Mouse (Mus musculus): ENCODE data around the gene 1700010I14Rik. TPM values are rescaled to one million over a fixed set of nuclear protein-coding genes. Genes with fewer than 3 reads are reported as not detected.

The 1700010I14Rik gene
- 2.8 and 3.1 TPM in 2 replicates for polyA plus RNA-seq (2016; fragmentation: Nextera tagmentation; extraction: Ambion mirVana)

DNA sequence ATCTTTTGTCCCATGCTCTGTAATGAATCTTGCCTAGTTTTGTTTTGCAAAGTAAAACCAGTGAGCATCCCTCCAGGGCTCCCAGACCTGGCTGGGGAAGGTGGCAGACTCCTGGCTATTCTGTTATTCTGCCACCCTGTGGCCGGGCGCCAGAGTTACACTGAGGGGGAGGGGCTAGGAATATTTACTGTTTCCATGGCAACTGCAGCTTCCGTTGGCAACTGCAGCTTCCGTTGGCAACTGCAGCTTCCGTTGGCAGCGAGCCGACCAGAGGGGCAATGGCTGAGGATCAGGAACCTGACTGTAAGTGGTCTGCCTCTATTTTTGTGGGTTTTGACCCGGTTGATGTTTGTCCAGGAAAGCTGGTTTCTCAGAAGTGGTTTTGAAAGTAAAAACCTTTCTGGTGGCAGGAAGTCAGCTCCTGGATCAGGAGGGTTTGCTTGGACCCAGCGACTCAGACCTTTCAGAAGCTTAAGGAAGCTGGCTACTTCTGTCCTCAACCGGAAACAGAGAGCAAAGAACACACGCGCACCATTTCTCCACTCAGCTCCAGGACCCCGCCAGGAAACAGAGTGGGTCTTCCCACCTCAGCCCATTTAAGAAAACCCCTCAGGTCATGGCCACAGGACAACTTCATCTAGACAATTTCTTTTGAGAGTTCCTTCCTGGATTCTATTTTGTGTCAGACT lies at the start of gene 1700010I14Rik:
1700010I14Rik (plus strand) TSS at position 215 of the 689 bp plus-strand sequence.
- Histone ChIP-seq H3K4me1 (peaks cover 15% of the 10 kb centered on the region), H3K27me3 (ENCODE audit: poor library complexity, severe bottlenecking) (no peaks in the 10 kb centered on the region), H3K4me3 (peak within 1 kb of the TSS; percentile 59), H3K36me3 (replicated peaks) (peaks cover 13% of the 10 kb centered on the region), H3K27ac (peak within 1 kb of the TSS; percentile 77), H3K9me3 (no peaks in the 10 kb centered on the region)
- peak; percentile 78 for DNase-seq (ENCODE audit: extremely low spot score, low spot score)
- 9% methylated on average over 13 of the region's 13 CpGs for WGBS

GRCm38 (mm10) chr17:8951588-8951987 lies 36.5 kb upstream of the 1700010I14Rik start:
- Histone ChIP-seq H3K4me1 (peaks cover 12% of the 10 kb centered on the region), H3K27me3 (ENCODE audit: poor library complexity, severe bottlenecking) (no peaks in the 10 kb centered on the region), H3K4me3 (no peak overlapping the region), H3K27ac (no peak overlapping the region), H3K9me3 (no peaks in the 10 kb centered on the region), H3K36me3 (replicated peaks) (peaks cover 19% of the 10 kb centered on the region)
- no peak for DNase-seq (ENCODE audit: extremely low spot score, low spot score)
- WGBS, result 71% methylated on average over 5 of the region's 5 CpGs

DNA sequence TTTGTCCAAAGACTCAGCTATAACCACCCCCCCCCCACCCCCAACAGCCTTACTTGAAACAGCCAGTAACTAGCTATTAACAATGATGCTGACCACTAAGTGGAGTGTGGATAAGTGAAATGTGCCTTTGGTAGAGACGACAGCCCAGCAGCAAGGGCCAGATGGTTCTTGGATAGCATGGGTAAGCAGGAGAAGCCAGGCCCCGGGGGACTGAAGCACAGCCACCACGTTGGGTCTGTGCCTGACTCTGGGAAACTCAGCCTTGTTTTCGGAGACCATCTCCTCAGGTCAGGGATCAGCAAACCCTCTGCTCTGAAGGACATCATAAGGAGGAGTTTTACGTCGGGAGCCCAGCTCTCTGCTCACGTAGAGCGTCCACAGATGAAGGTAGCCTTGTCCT lies 35.2 kb upstream of the 1700010I14Rik start:
- 91% methylated on average over 8 of the region's 8 CpGs for WGBS
- H3K9me3 ChIP-seq, result no peaks in the 10 kb centered on the region
- H3K27me3 ChIP-seq (ENCODE audit: poor library complexity, severe bottlenecking), result no peaks in the 10 kb centered on the region
- peaks cover 19% of the 10 kb centered on the region for H3K36me3 ChIP-seq (replicated peaks)
- H3K27ac ChIP-seq, result no peak overlapping the region
- no peak for DNase-seq (ENCODE audit: extremely low spot score, low spot score)
- peaks cover 17% of the 10 kb centered on the region for H3K4me1 ChIP-seq
- H3K4me3 ChIP-seq, result no peak overlapping the region

GRCm38 (mm10) chr17:8958125-8958524 lies 30.0 kb upstream of the 1700010I14Rik start:
- H3K4me1 ChIP-seq, result peaks cover 20% of the 10 kb centered on the region
- no peak overlapping the region for H3K27ac ChIP-seq
- no peak overlapping the region for H3K4me3 ChIP-seq
- no peaks in the 10 kb centered on the region for H3K27me3 ChIP-seq (ENCODE audit: poor library complexity, severe bottlenecking)
- no peaks in the 10 kb centered on the region for H3K9me3 ChIP-seq
- DNase-seq (ENCODE audit: extremely low spot score, low spot score), result no peak
- H3K36me3 ChIP-seq (replicated peaks), result 0 out of 2 replicates have a peak, but pooled peaks cover 2% of the 10 kb centered on the region
- WGBS, result 92% methylated on average over 6 of the region's 6 CpGs

- no peak for DNase-seq (ENCODE audit: extremely low spot score, low spot score)
- no peaks in the 10 kb centered on the region for H3K9me3 ChIP-seq
- H3K4me3 ChIP-seq, result no peak overlapping the region
- peaks cover 20% of the 10 kb centered on the region for H3K4me1 ChIP-seq
- H3K27me3 ChIP-seq (ENCODE audit: poor library complexity, severe bottlenecking), result no peaks in the 10 kb centered on the region
- no peak overlapping the region for H3K27ac ChIP-seq
- WGBS, result 93% methylated on average over 4 of the region's 4 CpGs
- H3K36me3 ChIP-seq (replicated peaks), result no peaks in the 10 kb centered on the region
Observed at GRCm38 (mm10) chr17:8960386-8960785, 27.7 kb upstream of the 1700010I14Rik start.

GRCm38 (mm10) chr17:8961097-8961496 lies 27.0 kb upstream of the 1700010I14Rik start:
- no peak overlapping the region for H3K27ac ChIP-seq
- H3K4me3 ChIP-seq, result no peak overlapping the region
- no peaks in the 10 kb centered on the region for H3K36me3 ChIP-seq (replicated peaks)
- no peak for DNase-seq (ENCODE audit: extremely low spot score, low spot score)
- H3K9me3 ChIP-seq, result no peaks in the 10 kb centered on the region
- no peaks in the 10 kb centered on the region for H3K27me3 ChIP-seq (ENCODE audit: poor library complexity, severe bottlenecking)
- peaks cover 17% of the 10 kb centered on the region for H3K4me1 ChIP-seq
- WGBS, result 95% methylated on average over 5 of the region's 5 CpGs

DNA sequence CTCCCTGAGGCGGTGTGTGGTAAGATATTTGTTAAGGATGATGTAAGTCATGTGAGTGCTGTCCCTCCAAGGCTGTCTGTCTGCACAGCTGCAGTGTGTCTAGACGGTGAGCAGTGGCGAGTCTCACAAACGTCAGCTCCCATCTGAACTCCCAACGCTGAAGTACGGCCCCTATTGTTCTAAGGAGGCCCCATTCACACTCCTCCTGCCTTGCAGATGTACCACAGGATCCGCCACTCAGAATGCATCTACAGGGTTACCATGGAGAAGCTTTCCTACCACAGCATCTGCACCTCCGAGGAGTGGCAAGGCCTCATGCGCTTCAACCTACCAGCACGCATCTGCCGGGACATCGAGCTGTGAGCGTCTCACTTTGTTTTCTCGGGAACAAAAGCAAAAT lies 26.5 kb upstream of the 1700010I14Rik start:
- Histone ChIP-seq H3K36me3 (replicated peaks) (no peaks in the 10 kb centered on the region), H3K4me1 (peaks cover 11% of the 10 kb centered on the region), H3K9me3 (no peaks in the 10 kb centered on the region), H3K4me3 (no peak overlapping the region), H3K27ac (peak overlapping the region; percentile 54; the same call in 1 of the 2 replicates), H3K27me3 (ENCODE audit: poor library complexity, severe bottlenecking) (no peaks in the 10 kb centered on the region)
- no peak for DNase-seq (ENCODE audit: extremely low spot score, low spot score)
- WGBS, result 76% methylated on average over 14 of the region's 14 CpGs

DNA sequence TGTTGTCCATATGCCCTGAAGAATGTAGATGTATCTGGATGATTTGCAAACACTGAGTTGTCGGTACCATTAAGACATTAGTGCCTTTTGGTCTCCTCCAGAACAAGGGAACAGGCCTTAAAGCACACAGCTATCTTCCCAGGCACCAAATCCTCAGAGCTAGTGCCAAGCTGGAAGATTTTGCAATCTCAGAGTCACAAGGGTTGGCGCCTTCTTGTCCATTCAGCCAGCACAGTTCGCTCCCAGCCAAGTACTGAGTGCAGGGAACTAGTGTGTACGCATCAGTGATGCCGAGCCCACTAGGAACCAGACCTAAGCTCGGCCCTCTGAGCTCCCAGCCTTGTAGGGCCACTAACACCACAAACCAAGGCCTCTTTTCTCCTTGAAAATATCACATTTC lies 23.0 kb upstream of the 1700010I14Rik start:
- Histone ChIP-seq H3K27ac (no peak overlapping the region), H3K36me3 (replicated peaks) (peaks cover 8% of the 10 kb centered on the region; the same call in 1 of the 2 replicates), H3K27me3 (ENCODE audit: poor library complexity, severe bottlenecking) (no peaks in the 10 kb centered on the region), H3K4me3 (no peak overlapping the region), H3K9me3 (no peaks in the 10 kb centered on the region), H3K4me1 (peaks cover 10% of the 10 kb centered on the region)
- 90% methylated on average over 6 of the region's 6 CpGs for WGBS
- no peak for DNase-seq (ENCODE audit: extremely low spot score, low spot score)

- DNase-seq (ENCODE audit: extremely low spot score, low spot score), result no peak
- H3K4me1 ChIP-seq, result peaks cover 39% of the 10 kb centered on the region
- H3K27ac ChIP-seq, result peak overlapping the region; percentile 35; the same call in 1 of the 2 replicates
- H3K9me3 ChIP-seq, result no peaks in the 10 kb centered on the region
- 48% methylated on average over 12 of the region's 12 CpGs for WGBS
- no peak overlapping the region for H3K4me3 ChIP-seq
- peaks cover 7% of the 10 kb centered on the region; the same call in 1 of the 2 replicates for H3K36me3 ChIP-seq (replicated peaks)
- H3K27me3 ChIP-seq (ENCODE audit: poor library complexity, severe bottlenecking), result no peaks in the 10 kb centered on the region
Observed at GRCm38 (mm10) chr17:8972152-8972854, 15.8 kb upstream of the 1700010I14Rik start.

- H3K9me3 ChIP-seq, result no peaks in the 10 kb centered on the region
- H3K4me1 ChIP-seq, result peaks cover 39% of the 10 kb centered on the region
- no peak overlapping the region for H3K27ac ChIP-seq
- DNase-seq (ENCODE audit: extremely low spot score, low spot score), result no peak
- 80% methylated on average over 5 of the region's 5 CpGs for WGBS
- H3K36me3 ChIP-seq (replicated peaks), result peaks cover 3% of the 10 kb centered on the region; the same call in 1 of the 2 replicates
- no peaks in the 10 kb centered on the region for H3K27me3 ChIP-seq (ENCODE audit: poor library complexity, severe bottlenecking)
- H3K4me3 ChIP-seq, result no peak overlapping the region
Observed at GRCm38 (mm10) chr17:8973331-8973730, 14.8 kb upstream of the 1700010I14Rik start.

DNA sequence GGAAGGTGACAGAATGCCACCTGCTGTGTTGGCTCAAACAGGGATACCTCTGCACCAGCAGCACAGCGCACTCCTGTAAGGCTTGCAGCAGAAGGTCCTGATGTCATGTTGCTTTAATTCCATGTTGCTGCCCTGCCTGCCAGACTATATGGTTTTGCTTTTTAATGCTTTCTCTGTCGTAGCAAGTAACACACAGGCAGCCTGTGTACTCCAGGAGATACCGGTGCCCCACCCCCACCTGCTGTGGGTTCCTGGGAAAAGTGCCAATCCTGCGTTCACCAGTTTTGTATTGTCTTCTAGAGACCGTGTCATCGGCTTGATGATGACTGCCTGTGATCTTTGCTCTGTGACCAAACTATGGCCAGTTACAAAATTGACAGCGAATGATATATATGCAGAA lies 13.7 kb upstream of the 1700010I14Rik start:
- Histone ChIP-seq H3K9me3 (no peaks in the 10 kb centered on the region), H3K27ac (no peak overlapping the region), H3K4me3 (no peak overlapping the region), H3K36me3 (replicated peaks) (peaks cover 3% of the 10 kb centered on the region; the same call in 1 of the 2 replicates), H3K4me1 (peaks cover 39% of the 10 kb centered on the region), H3K27me3 (ENCODE audit: poor library complexity, severe bottlenecking) (no peaks in the 10 kb centered on the region)
- 84% methylated on average over 7 of the region's 7 CpGs for whole genome bisulfite sequencing
- no peak for DNase-seq (ENCODE audit: extremely low spot score, low spot score)

GRCm38 (mm10) chr17:8974823-8975397 lies 13.2 kb upstream of the 1700010I14Rik start:
- WGBS, result 61% methylated on average over 6 of the region's 6 CpGs
- H3K9me3 ChIP-seq, result no peaks in the 10 kb centered on the region

DNA sequence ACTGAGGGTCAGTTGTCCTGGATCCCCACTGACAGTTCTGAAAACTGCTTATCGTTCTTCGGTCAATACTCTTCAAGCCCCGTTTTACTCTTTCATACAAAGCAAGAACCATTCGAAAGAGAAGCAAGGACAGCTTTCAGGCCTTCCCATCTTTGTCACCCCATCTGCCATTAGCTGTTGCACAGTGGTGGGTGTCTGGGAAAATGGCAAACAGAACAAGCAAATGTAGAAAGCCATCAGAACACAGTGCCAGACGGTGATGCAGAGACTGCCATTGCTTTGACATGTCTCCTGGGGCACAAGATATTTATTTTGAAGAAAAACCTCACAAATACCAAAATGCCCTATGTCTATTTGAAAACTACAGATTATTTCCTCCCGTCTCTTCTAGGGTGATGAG lies 11.4 kb upstream of the 1700010I14Rik start:
- Histone ChIP-seq H3K27ac (no peak overlapping the region), H3K4me1 (peaks cover 26% of the 10 kb centered on the region), H3K9me3 (no peaks in the 10 kb centered on the region), H3K27me3 (ENCODE audit: poor library complexity, severe bottlenecking) (no peaks in the 10 kb centered on the region), H3K4me3 (no peak overlapping the region), H3K36me3 (replicated peaks) (peaks cover 4% of the 10 kb centered on the region; the same call in 1 of the 2 replicates)
- WGBS, result 91% methylated on average over 6 of the region's 6 CpGs
- no peak for DNase-seq (ENCODE audit: extremely low spot score, low spot score)

More at GRCm38 (mm10) chr17:8974823-8975397, 13.2 kb upstream of the 1700010I14Rik start:
- no peak for DNase-seq (ENCODE audit: extremely low spot score, low spot score)
- H3K27me3 ChIP-seq (ENCODE audit: poor library complexity, severe bottlenecking), result no peaks in the 10 kb centered on the region
- H3K27ac ChIP-seq, result no peak overlapping the region
- H3K4me1 ChIP-seq, result peaks cover 38% of the 10 kb centered on the region
- H3K4me3 ChIP-seq, result no peak overlapping the region
- no peaks in the 10 kb centered on the region; the same call in 1 of the 2 replicates for H3K36me3 ChIP-seq (replicated peaks)
